Mouse (Mus musculus) forebrain, embryonic 12.5 days (tissue): Measurements from ENCODE around the gene Rev3l. TPM values are rescaled to one million over a fixed set of nuclear protein-coding genes. Genes with fewer than 3 reads are reported as not detected.

Experiments
- polyA plus RNA-seq: library from polyadenylated mRNA; unstranded; fragments of >200 nt; fragmentation: Nextera tagmentation; extraction: Ambion mirVana; gene quantifications from 2 replicates; pipeline ENCODE4 v1.2.1, GENCODE M21; 2016

Rev3l gene
- polyA plus RNA-seq, 1 experiment from 2014 or later: 19.9 TPM

Other genes with a start within 250 kb of the Rev3l start
- 4.7 and 6.0 TPM in 2 replicates for gene Traf3ip2, start 119.2 kb upstream of the Rev3l start, polyA plus RNA-seq
- gene Mfsd4b4, start 167.1 kb downstream of the Rev3l start, polyA plus RNA-seq: 5.4 and 5.6 TPM in 2 replicates
- not detected in 2 replicates for gene Mfsd4b2, start 194.8 kb downstream of the Rev3l start, polyA plus RNA-seq
- gene Mfsd4b3, start 228.0 kb downstream of the Rev3l start, polyA plus RNA-seq: not detected in 2 replicates